Mouse (Mus musculus): ENCODE results near the gene Tspo2. TPM values are rescaled to one million over a fixed set of nuclear protein-coding genes. Genes with fewer than 3 reads are reported as not detected.

The Tspo2 gene
- polyA plus RNA-seq, 1 experiment from 2014 or later, result 1.8 TPM

DNA sequence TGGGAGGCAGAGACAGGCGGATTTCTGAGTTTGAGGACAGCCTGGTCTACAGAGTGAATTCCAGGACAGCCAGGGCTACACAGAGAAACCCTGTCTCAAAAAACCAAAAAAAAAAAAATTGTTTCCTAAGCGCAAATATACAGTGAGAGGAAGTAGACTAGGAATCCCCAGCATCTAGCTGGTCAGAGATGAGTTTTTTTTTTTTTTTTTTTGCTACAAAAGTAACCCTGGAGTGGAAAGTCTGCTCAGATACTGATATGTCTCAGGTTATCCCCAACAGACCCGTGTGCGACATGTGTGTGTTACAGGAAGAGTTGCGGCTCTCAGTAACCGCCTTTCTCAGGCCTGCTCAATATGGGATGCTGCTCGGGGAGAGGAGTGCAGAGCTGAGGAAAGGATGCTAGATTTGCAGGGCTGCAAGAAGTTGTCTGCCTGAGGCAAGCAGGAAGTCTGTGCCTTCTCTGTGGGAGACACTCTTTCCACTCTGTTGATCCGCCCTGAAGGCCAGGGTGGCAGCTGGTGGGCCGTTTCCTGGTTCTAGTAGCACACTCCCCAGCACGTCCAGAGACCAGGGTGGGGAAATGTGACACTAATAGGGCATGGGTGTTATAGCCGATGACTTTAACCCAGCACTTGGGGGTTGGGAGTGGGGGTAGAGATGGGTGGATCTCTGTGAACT, 23.3 kb downstream of the Tspo2 start:
- no peak overlapping the region for H3K27ac ChIP-seq (replicated peaks)
- H3K4me3 ChIP-seq, result no peak overlapping the region
- H3K9me3 ChIP-seq, result no peaks in the 10 kb centered on the region
- H3K9ac ChIP-seq (replicated peaks), result no peak overlapping the region
- no peaks in the 10 kb centered on the region for H3K36me3 ChIP-seq
- peaks cover 10% of the 10 kb centered on the region for H3K4me1 ChIP-seq
- no peak for ATAC-seq (ENCODE audit: low FRiP score, low read depth)
- no peaks in the 10 kb centered on the region for H3K27me3 ChIP-seq
- WGBS, result 74% methylated on average over 11 of the region's 11 CpGs
- no peak overlapping the region for H3K4me2 ChIP-seq (replicated peaks)

DNA sequence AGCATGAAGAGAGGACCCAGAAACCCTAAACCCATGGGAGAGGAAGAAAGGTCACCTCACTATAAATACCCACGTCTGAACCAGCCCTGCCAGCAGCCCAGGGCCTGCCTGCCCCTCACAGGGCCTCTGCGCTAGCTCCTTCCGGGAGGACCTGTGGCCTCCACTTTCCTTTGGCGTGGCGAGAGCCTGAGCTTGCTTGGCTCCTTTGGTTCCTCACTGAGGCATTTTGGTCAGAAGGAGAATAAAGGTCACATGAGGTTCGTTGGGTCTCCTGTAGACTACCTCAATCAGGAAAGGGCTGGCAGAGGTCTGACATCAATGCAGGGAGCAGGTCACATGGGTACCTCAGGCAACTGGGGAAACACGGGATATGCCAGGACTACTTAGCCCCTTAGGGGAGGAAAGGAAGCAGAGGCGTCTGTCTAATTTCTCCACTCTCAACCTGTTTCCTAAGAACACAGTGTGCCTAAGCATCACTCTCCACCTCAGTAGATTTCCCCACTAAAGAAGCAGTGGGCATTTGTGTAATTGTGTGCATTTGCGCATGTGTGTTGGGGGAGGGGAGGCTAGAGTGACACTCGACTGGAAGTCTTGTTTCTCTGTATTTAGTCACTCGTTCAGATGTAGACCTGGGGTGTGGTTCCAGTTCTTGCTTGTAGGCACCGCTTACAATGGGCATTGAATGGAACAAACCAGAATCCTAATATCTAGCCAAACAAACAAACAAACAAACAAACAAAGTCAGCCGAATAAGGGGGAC, 24.2 kb downstream of the Tspo2 start:
- 77% methylated on average over 13 of the region's 13 CpGs for WGBS
- no peak overlapping the region for H3K4me2 ChIP-seq (replicated peaks)

DNA sequence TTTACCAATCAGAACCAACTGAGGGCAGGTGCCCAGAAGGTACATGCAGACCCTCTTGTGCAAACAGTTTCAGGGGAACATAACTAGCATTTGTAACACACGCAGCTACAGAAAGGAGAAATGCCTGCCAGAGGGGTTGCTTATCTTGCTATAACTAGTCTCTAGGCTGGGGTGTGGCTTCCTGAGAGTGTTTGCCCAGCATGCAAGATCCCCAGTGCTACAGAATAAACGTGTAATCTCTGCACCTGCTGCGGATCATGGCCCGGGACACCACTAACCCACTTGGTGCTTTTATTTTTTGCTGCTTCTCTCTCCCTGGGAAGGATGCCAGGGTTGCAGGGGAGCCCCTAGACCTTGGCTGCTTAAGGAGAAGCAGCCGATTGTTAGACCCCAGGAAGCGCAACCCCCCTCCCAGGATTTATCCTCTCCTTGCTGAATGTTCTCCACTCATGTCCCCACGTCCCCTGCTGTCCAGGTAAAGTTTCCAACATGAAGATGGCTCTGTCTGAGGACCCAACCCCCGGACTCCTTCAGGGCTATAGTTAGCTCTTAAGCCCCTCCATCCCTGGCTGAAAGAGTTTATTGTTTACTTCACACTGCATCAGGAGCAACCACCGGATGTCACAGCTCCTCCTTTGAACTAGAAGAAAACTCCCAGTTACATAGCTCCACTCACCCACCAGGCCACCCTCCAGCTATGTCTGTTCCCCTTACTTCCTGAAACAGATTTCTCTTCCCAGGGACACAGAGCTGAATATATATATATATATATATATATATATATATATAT, 25.3 kb downstream of the Tspo2 start:
- Histone ChIP-seq H3K27ac (replicated peaks) (no peak overlapping the region), H3K36me3 (no peaks in the 10 kb centered on the region)
- 54% methylated on average over 9 of the region's 9 CpGs for WGBS

More for the DNA sequence above, 24.2 kb downstream of the Tspo2 start:
- Histone ChIP-seq H3K4me3 (no peak overlapping the region), H3K36me3 (no peaks in the 10 kb centered on the region), H3K9ac (replicated peaks) (no peak overlapping the region), H3K9me3 (no peaks in the 10 kb centered on the region), H3K27me3 (no peaks in the 10 kb centered on the region), H3K4me1 (peaks cover 10% of the 10 kb centered on the region), H3K27ac (replicated peaks) (no peak overlapping the region)
- ATAC-seq (ENCODE audit: low FRiP score, low read depth), result no peak

DNA sequence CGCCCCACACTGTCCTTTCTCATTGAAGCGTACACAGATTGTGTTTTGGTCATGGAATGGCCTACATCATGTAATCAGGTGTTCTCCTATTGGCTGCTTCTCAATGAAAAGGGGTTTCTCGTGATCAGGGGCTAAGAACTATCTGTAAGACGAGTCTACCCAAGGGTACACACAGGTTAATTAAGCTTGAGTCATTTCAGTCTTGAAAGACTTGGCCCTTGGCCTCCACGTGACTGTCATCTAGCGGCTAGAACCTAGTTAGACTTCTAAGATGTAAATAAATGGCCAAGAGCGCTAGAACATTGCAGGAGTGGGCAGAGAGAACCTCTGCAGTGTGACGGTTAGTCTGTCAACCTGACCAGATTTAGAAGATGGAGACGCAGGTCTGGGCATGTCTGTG, 27.1 kb downstream of the Tspo2 start:
- H3K4me2 ChIP-seq (replicated peaks), result no peak overlapping the region
- WGBS, result 88% methylated on average over 9 of the region's 9 CpGs
- no peak overlapping the region for H3K9ac ChIP-seq (replicated peaks)
- no peaks in the 10 kb centered on the region for H3K9me3 ChIP-seq
- no peak overlapping the region for H3K4me3 ChIP-seq
- no peaks in the 10 kb centered on the region for H3K36me3 ChIP-seq
- no peak for ATAC-seq (ENCODE audit: low FRiP score, low read depth)
- H3K27ac ChIP-seq (replicated peaks), result no peak overlapping the region
- H3K4me1 ChIP-seq, result peaks cover 10% of the 10 kb centered on the region
- no peaks in the 10 kb centered on the region for H3K27me3 ChIP-seq

More for the DNA sequence above, 25.3 kb downstream of the Tspo2 start:
- H3K4me3 ChIP-seq, result no peak overlapping the region
- H3K4me2 ChIP-seq (replicated peaks), result no peak overlapping the region
- no peak for ATAC-seq (ENCODE audit: low FRiP score, low read depth)
- H3K9ac ChIP-seq (replicated peaks), result no peak overlapping the region
- H3K27me3 ChIP-seq, result no peaks in the 10 kb centered on the region
- H3K4me1 ChIP-seq, result peaks cover 10% of the 10 kb centered on the region
- H3K9me3 ChIP-seq, result no peaks in the 10 kb centered on the region

GRCm38 (mm10) chr17:48419571-48419970, 31.8 kb downstream of the Tspo2 start:
- Histone ChIP-seq H3K9ac (replicated peaks) (no peak overlapping the region), H3K27ac (replicated peaks) (no peak overlapping the region), H3K9me3 (no peaks in the 10 kb centered on the region), H3K4me1 (no peaks in the 10 kb centered on the region), H3K4me3 (no peak overlapping the region), H3K4me2 (replicated peaks) (no peak overlapping the region), H3K27me3 (no peaks in the 10 kb centered on the region), H3K36me3 (peaks cover 25% of the 10 kb centered on the region)
- no peak for ATAC-seq (ENCODE audit: low FRiP score, low read depth)
- WGBS, result 81% methylated on average over 2 of the region's 2 CpGs

DNA sequence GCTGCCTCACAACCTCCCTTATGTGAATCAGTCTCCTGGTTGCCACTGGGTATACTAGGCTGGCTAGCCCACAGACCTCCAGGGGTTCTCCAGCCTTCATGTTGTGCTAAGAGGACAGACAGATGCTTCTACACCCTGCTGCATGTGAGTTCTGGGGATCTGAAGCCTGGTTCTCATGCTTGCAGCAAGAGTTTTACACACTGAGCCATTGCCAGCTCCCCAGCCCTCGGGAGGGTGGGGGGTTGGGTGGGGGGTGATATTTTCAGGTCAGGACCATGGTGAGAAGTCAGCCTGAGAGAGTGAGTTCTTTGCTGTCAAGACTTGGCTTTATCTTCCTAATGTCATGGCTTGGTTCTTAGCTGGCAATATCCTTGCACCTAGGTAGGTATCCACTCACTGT, 32.5 kb downstream of the Tspo2 start:
- WGBS, result 83% methylated on average over 1 of the region's 1 CpGs
- Histone ChIP-seq H3K9me3 (no peaks in the 10 kb centered on the region), H3K4me3 (no peak overlapping the region), H3K4me2 (replicated peaks) (no peak overlapping the region), H3K36me3 (peaks cover 33% of the 10 kb centered on the region), H3K9ac (replicated peaks) (no peak overlapping the region), H3K27me3 (no peaks in the 10 kb centered on the region), H3K4me1 (no peaks in the 10 kb centered on the region), H3K27ac (replicated peaks) (no peak overlapping the region)
- no peak for ATAC-seq (ENCODE audit: low FRiP score, low read depth)

DNA sequence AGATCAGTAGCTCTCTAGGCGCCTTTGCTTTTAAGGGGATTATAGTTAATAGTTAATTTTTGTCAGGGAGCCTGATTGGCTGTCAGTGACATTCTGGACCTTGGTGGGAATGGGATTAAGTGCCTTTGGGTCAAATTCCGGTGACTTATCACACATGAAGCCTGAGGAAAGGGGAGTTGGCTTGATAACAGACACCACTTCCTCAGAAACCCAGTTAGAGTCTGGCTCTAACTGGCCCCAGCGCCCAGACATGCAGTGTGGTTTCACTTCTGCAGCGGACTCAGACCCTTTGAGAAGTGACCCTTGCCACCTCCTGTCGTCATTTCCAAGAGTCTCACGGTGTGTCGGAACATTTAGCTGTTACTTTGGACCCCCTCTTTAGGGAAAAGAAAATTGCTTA, 33.1 kb downstream of the Tspo2 start:
- 85% methylated on average over 7 of the region's 7 CpGs for WGBS
- H3K27ac ChIP-seq (replicated peaks), result no peak overlapping the region

GRCm38 (mm10) chr17:48417521-48417920, 33.8 kb downstream of the Tspo2 start:
- no peak for ATAC-seq (ENCODE audit: low FRiP score, low read depth)
- WGBS, result 92% methylated on average over 6 of the region's 6 CpGs
- peaks cover 41% of the 10 kb centered on the region for H3K36me3 ChIP-seq
- H3K27me3 ChIP-seq, result no peaks in the 10 kb centered on the region
- no peaks in the 10 kb centered on the region for H3K4me1 ChIP-seq
- no peaks in the 10 kb centered on the region for H3K9me3 ChIP-seq
- H3K4me2 ChIP-seq (replicated peaks), result no peak overlapping the region
- H3K9ac ChIP-seq (replicated peaks), result no peak overlapping the region
- H3K27ac ChIP-seq (replicated peaks), result no peak overlapping the region
- no peak overlapping the region for H3K4me3 ChIP-seq

More for the DNA sequence above, 33.1 kb downstream of the Tspo2 start:
- H3K4me2 ChIP-seq (replicated peaks), result no peak overlapping the region
- H3K36me3 ChIP-seq, result peaks cover 37% of the 10 kb centered on the region
- H3K27me3 ChIP-seq, result no peaks in the 10 kb centered on the region
- H3K9ac ChIP-seq (replicated peaks), result no peak overlapping the region
- no peaks in the 10 kb centered on the region for H3K9me3 ChIP-seq
- no peaks in the 10 kb centered on the region for H3K4me1 ChIP-seq
- no peak overlapping the region for H3K4me3 ChIP-seq
- no peak for ATAC-seq (ENCODE audit: low FRiP score, low read depth)

GRCm38 (mm10) chr17:48416425-48417195, 34.7 kb downstream of the Tspo2 start:
- peaks cover 5% of the 10 kb centered on the region; the same call in 1 of the 2 replicates for H3K4me1 ChIP-seq
- H3K27me3 ChIP-seq, result no peaks in the 10 kb centered on the region
- H3K36me3 ChIP-seq, result peaks cover 41% of the 10 kb centered on the region
- H3K4me3 ChIP-seq, result no peak overlapping the region
- no peaks in the 10 kb centered on the region for H3K9me3 ChIP-seq
- 93% methylated on average over 14 of the region's 14 CpGs for WGBS
- no peak overlapping the region for H3K4me2 ChIP-seq (replicated peaks)
- 0 out of 2 replicates have a peak, but pooled peaks have one; percentile 44 for ATAC-seq (ENCODE audit: low FRiP score, low read depth)
- H3K9ac ChIP-seq (replicated peaks), result no peak overlapping the region
- no peak overlapping the region for H3K27ac ChIP-seq (replicated peaks)

GRCm38 (mm10) chr17:48416011-48416410, 35.3 kb downstream of the Tspo2 start:
- H3K9me3 ChIP-seq, result no peaks in the 10 kb centered on the region
- H3K4me2 ChIP-seq (replicated peaks), result no peak overlapping the region
- H3K9ac ChIP-seq (replicated peaks), result no peak overlapping the region
- peaks cover 41% of the 10 kb centered on the region for H3K36me3 ChIP-seq
- 89% methylated on average over 7 of the region's 7 CpGs for WGBS
- ATAC-seq (ENCODE audit: low FRiP score, low read depth), result no peak
- no peak overlapping the region for H3K4me3 ChIP-seq
- H3K27me3 ChIP-seq, result no peaks in the 10 kb centered on the region
- no peak overlapping the region for H3K27ac ChIP-seq (replicated peaks)
- peaks cover 11% of the 10 kb centered on the region for H3K4me1 ChIP-seq

DNA sequence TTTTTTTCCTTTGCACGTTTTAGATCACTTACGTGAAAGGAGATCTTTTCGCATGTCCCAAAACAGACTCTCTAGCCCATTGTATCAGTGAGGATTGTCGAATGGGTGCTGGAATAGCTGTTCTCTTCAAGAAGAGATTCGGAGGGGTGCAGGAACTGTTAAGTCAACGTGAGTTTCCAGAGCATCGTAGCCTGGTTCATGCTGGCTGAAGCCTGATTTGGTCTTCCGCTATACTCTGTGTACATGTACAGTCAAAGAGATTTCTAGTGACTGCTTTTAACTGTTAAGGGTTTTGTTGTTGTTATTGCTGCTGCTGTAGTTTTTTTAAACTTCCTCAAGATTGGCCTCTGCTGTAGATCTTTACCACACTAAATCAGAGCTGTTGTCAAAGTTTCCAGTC, 40.1 kb downstream of the Tspo2 start:
- H3K4me1 ChIP-seq, result peaks cover 28% of the 10 kb centered on the region
- peak overlapping the region; percentile 78 for H3K9ac ChIP-seq (replicated peaks)
- no peaks in the 10 kb centered on the region for H3K9me3 ChIP-seq
- H3K27ac ChIP-seq (replicated peaks), result no peak overlapping the region
- H3K4me2 ChIP-seq (replicated peaks), result peak overlapping the region; percentile 76
- H3K27me3 ChIP-seq, result no peaks in the 10 kb centered on the region
- H3K36me3 ChIP-seq, result peaks cover 31% of the 10 kb centered on the region
- peak overlapping the region; percentile 69 for H3K4me3 ChIP-seq
- 59% methylated on average over 8 of the region's 8 CpGs for WGBS
- no peak for ATAC-seq (ENCODE audit: low FRiP score, low read depth)

All from midbrain, embryonic 12.5 days (tissue).